8 mouse cellular contexts compared by ENCODE assay signal in genomic region chr11:106788026-106788774, GRCm38 (mm10). TPM values are rescaled to one million over a fixed set of nuclear protein-coding genes. Genes with fewer than 3 reads are reported as not detected.
DNase-seq lines count a peak whose midpoint lies in the region; ATAC-seq and TF ChIP-seq lines count a peak whose summit lies in the region.

No protein-coding gene starts in this region.

- no peaks in the 10 kb centered on the region for H3K9me3 ChIP-seq in heart, embryonic 13.5 days
- no peaks in the 10 kb centered on the region for H3K9me3 ChIP-seq in liver, embryonic 11.5 days (ENCODE audit: control insufficient read depth, low read length)
- no peaks in the 10 kb centered on the region for H3K9me3 ChIP-seq in stomach, embryonic 15.5 days

- H3K36me3 ChIP-seq in heart, embryonic 13.5 days, result peaks cover 56% of the 10 kb centered on the region
- H3K36me3 ChIP-seq in liver, embryonic 11.5 days (ENCODE audit: control insufficient read depth, insufficient read depth, low read length), result peaks cover 31% of the 10 kb centered on the region
- peaks cover 53% of the 10 kb centered on the region for H3K36me3 ChIP-seq in myocyte (ENCODE audit: control insufficient read depth, insufficient read depth)
- peaks cover 26% of the 10 kb centered on the region for H3K36me3 ChIP-seq in stomach, embryonic 15.5 days

- peak overlapping the region; percentile 49 for H3ac ChIP-seq in myocyte (ENCODE audit: control insufficient read depth, insufficient read length)

- WGBS in heart, embryonic 13.5 days, result under 1% methylated on average over 72 of the region's 79 CpGs
- WGBS in liver, embryonic 11.5 days, result under 1% methylated on average over 79 of the region's 79 CpGs
- WGBS in stomach, embryonic 15.5 days, result under 1% methylated on average over 64 of the region's 79 CpGs

- H3K9ac ChIP-seq in heart, embryonic 13.5 days, result peak overlapping the region; percentile 99
- peak overlapping the region; percentile 100 for H3K9ac ChIP-seq in liver, embryonic 11.5 days (ENCODE audit: low read depth, low read length)
- peak overlapping the region; percentile 95 for H3K9ac ChIP-seq in stomach, embryonic 15.5 days

- no peaks in the 10 kb centered on the region for H3K27me3 ChIP-seq in heart, embryonic 13.5 days (replicated peaks)
- no peaks in the 10 kb centered on the region for H3K27me3 ChIP-seq in liver, embryonic 11.5 days (replicated peaks; ENCODE audit: control insufficient read depth, insufficient read depth, low read length)
- no peaks in the 10 kb centered on the region for H3K27me3 ChIP-seq in myocyte (ENCODE audit: control insufficient read depth, insufficient read depth, insufficient read length)
- no peaks in the 10 kb centered on the region for H3K27me3 ChIP-seq in stomach, embryonic 15.5 days (replicated peaks)

- H3K27ac ChIP-seq in brown adipose tissue, adult 24 weeks (replicated peaks; ENCODE audit: low read depth, low read length), result peak overlapping the region; percentile 99
- H3K27ac ChIP-seq in heart, embryonic 13.5 days (replicated peaks), result peak overlapping the region; percentile 100
- H3K27ac ChIP-seq in liver, embryonic 11.5 days (ENCODE audit: low read depth, low read length), result peak overlapping the region; percentile 99
- peak overlapping the region; percentile 99 for H3K27ac ChIP-seq in stomach, embryonic 15.5 days

- ATAC-seq in erythroid progenitor cell, adult 5-6 weeks (replicated peaks; ENCODE audit: low FRiP score, poor library complexity, severe bottlenecking), result peak; percentile 71
- peak; percentile 82 for ATAC-seq in heart, embryonic 13.5 days (ENCODE audit: extremely low read depth, insufficient number of reproducible peaks, low FRiP score, low TSS enrichment)
- peak; percentile 77 for ATAC-seq in liver, embryonic 11.5 days (replicated peaks; ENCODE audit: low FRiP score)
- ATAC-seq in stomach, embryonic 15.5 days (ENCODE audit: insufficient read depth, low FRiP score, low read depth), result peak; percentile 80

- H3K79me2 ChIP-seq in myocyte (ENCODE audit: control insufficient read depth, insufficient read depth), result peaks cover 73% of the 10 kb centered on the region

- peak; percentile 96 for TF ChIP-seq POLR2A in myocyte (IDR thresholded peaks at IDR 0.05; ENCODE audit: insufficient read length, low read depth)

- 0 out of 2 replicates have a peak, but pooled peaks cover 3% of the 10 kb centered on the region for H3K4me1 ChIP-seq in brown adipose tissue, adult 24 weeks (ENCODE audit: control insufficient read depth, insufficient read depth, insufficient read length, low read length)
- H3K4me1 ChIP-seq in heart, embryonic 13.5 days, result peaks cover 46% of the 10 kb centered on the region
- H3K4me1 ChIP-seq in liver, embryonic 11.5 days (replicated peaks; ENCODE audit: control insufficient read depth, insufficient read depth, low read length), result peaks cover 4% of the 10 kb centered on the region; the same call in 1 of the 2 replicates
- H3K4me1 ChIP-seq in stomach, embryonic 15.5 days, result peaks cover 9% of the 10 kb centered on the region; the same call in 1 of the 2 replicates

- DNase-seq in CD8-positive naive resting alpha-beta T cell, adult 2 months (ENCODE audit: low read depth in 2 of 2, low spot score in 2 of 2), result peak; percentile 99
- DNase-seq in kidney, postnatal 10 days, result peak; percentile 100
- DNase-seq in liver, embryonic 11.5 days (ENCODE audit: low spot score), result peak; percentile 100

- H3K4me2 ChIP-seq in heart, embryonic 13.5 days, result peak overlapping the region; percentile 93
- peak overlapping the region; percentile 88 for H3K4me2 ChIP-seq in liver, embryonic 11.5 days
- H3K4me2 ChIP-seq in myocyte (ENCODE audit: low read depth), result no peak overlapping the region
- peak overlapping the region; percentile 79; the same call in 1 of the 2 replicates for H3K4me2 ChIP-seq in stomach, embryonic 15.5 days

- H3K4me3 ChIP-seq in brown adipose tissue, adult 24 weeks (ENCODE audit: insufficient read depth, low read depth, low read length), result peak overlapping the region; percentile 98
- H3K4me3 ChIP-seq in heart, embryonic 13.5 days, result peak overlapping the region; percentile 96
- H3K4me3 ChIP-seq in liver, embryonic 11.5 days (ENCODE audit: low read depth, low read length), result peak overlapping the region; percentile 94
- H3K4me3 ChIP-seq in myocyte, result peak overlapping the region; percentile 92
- peak overlapping the region; percentile 93 for H3K4me3 ChIP-seq in stomach, embryonic 15.5 days (replicated peaks)

TF ChIP-seq in myocyte, 11 proteins besides CTCF, POLR2A, EP300 and RAD21:
- TF ChIP-seq MAX (IDR thresholded peaks at IDR 0.05; ENCODE audit: low read depth), result no peak
- peak; percentile 63 for TF ChIP-seq REST (IDR thresholded peaks at IDR 0.05; ENCODE audit: insufficient read depth, insufficient read length)
- peak; percentile 99 for TF ChIP-seq POLR2AphosphoS2 (IDR thresholded peaks at IDR 0.05; ENCODE audit: insufficient read length, low read depth)
- TF ChIP-seq MYOG (IDR thresholded peaks at IDR 0.05; ENCODE audit: control insufficient read depth in 1 of 3, insufficient read depth in 1 of 3, insufficient read length in 2 of 3, low read depth in 2 of 3), result peak in 1 of 3 experiments; percentile 31
- TF ChIP-seq TCF3 (IDR thresholded peaks at IDR 0.05; ENCODE audit: insufficient read length, low read depth), result no peak
- TF ChIP-seq CEBPB (IDR thresholded peaks at IDR 0.05; ENCODE audit: insufficient read depth, poor library complexity, severe bottlenecking), result no peak
- TF ChIP-seq SRF (IDR thresholded peaks at IDR 0.05; ENCODE audit: control insufficient read depth, insufficient read length, low read depth), result no peak
- TF ChIP-seq USF1 (IDR thresholded peaks at IDR 0.05; ENCODE audit: low read depth), result no peak
- TF ChIP-seq E2F4 (IDR thresholded peaks at IDR 0.05; ENCODE audit: insufficient read depth), result peak; percentile 41
- TF ChIP-seq MYOD1 (IDR thresholded peaks at IDR 0.05; ENCODE audit: control insufficient read depth in 1 of 3, insufficient read length in 2 of 3, low read depth in 2 of 3), result peak in 1 of 3 experiments; percentile 7
- no peak for TF ChIP-seq TCF12 (IDR thresholded peaks at IDR 0.05; ENCODE audit: insufficient read depth, poor library complexity, severe bottlenecking)
TF ChIP-seq in myocyte: peak in this region for 5.

RNA-seq across cellular contexts. Expression of gene Ddx5, which starts 0.8 kb away (rescaled TPM):
- polyA plus RNA-seq in brown adipose tissue, adult 24 weeks (2012; ENCODE audit: insufficient read depth, insufficient read length, missing spikeins), result 337 and 404 TPM in 2 replicates
- total RNA-seq in erythroid progenitor cell, adult 5-6 weeks (2015; ENCODE audit: low replicate concordance), result 493 and 595 TPM in 2 replicates
- total RNA-seq in erythroid progenitor cell, adult 5-6 weeks (2017; ENCODE audit: low replicate concordance), result 692 and 836 TPM in 2 replicates
- polyA plus RNA-seq in heart, embryonic 13.5 days (2015; fragmentation: Nextera tagmentation; extraction: Ambion mirVana), result 192 and 199 TPM in 2 replicates
- 288 and 310 TPM in 2 replicates for polyA plus RNA-seq in liver, embryonic 11.5 days (2014; fragmentation: Nextera tagmentation; extraction: Ambion mirVana)
- polyA plus RNA-seq in myocyte (2012; fragmentation: generic; extraction: Trizol), result 198 TPM
- polyA plus RNA-seq in stomach, embryonic 15.5 days (2015; fragmentation: Nextera tagmentation; extraction: Ambion mirVana), result 295 and 312 TPM in 2 replicates

RNA-seq across cellular contexts. Expression of gene Cep95, which starts 0.9 kb away (rescaled TPM):
- polyA plus RNA-seq in brown adipose tissue, adult 24 weeks (2012; ENCODE audit: insufficient read depth, insufficient read length, missing spikeins), result 3.4 and 13.9 TPM in 2 replicates
- total RNA-seq in erythroid progenitor cell, adult 5-6 weeks (2015; ENCODE audit: low replicate concordance), result 60.8 and 66.3 TPM in 2 replicates
- 39.8 and 61.5 TPM in 2 replicates for total RNA-seq in erythroid progenitor cell, adult 5-6 weeks (2017; ENCODE audit: low replicate concordance)
- polyA plus RNA-seq in heart, embryonic 13.5 days (2015; fragmentation: Nextera tagmentation; extraction: Ambion mirVana), result 11.5 and 13.7 TPM in 2 replicates
- polyA plus RNA-seq in liver, embryonic 11.5 days (2014; fragmentation: Nextera tagmentation; extraction: Ambion mirVana), result 18.6 and 21.1 TPM in 2 replicates
- polyA plus RNA-seq in myocyte (2012; fragmentation: generic; extraction: Trizol), result 3.5 TPM
- 17.7 and 19.9 TPM in 2 replicates for polyA plus RNA-seq in stomach, embryonic 15.5 days (2015; fragmentation: Nextera tagmentation; extraction: Ambion mirVana)

RNA-seq across cellular contexts. Expression of gene Polg2, which starts 8.9 kb away (rescaled TPM):
- 4.6 and 5.1 TPM in 2 replicates for polyA plus RNA-seq in brown adipose tissue, adult 24 weeks (2012; ENCODE audit: insufficient read depth, insufficient read length, missing spikeins)
- 3.2 and 4.6 TPM in 2 replicates for total RNA-seq in erythroid progenitor cell, adult 5-6 weeks (2015; ENCODE audit: low replicate concordance)
- total RNA-seq in erythroid progenitor cell, adult 5-6 weeks (2017; ENCODE audit: low replicate concordance), result 1.4 and 3.9 TPM in 2 replicates
- polyA plus RNA-seq in heart, embryonic 13.5 days (2015; fragmentation: Nextera tagmentation; extraction: Ambion mirVana), result 6.1 and 6.5 TPM in 2 replicates
- polyA plus RNA-seq in liver, embryonic 11.5 days (2014; fragmentation: Nextera tagmentation; extraction: Ambion mirVana), result 9.3 and 10.9 TPM in 2 replicates
- 4.4 TPM for polyA plus RNA-seq in myocyte (2012; fragmentation: generic; extraction: Trizol)
- polyA plus RNA-seq in stomach, embryonic 15.5 days (2015; fragmentation: Nextera tagmentation; extraction: Ambion mirVana), result 9.7 and 11.1 TPM in 2 replicates

RNA-seq across cellular contexts. Expression of gene Milr1, which starts 37.2 kb away (rescaled TPM):
- polyA plus RNA-seq in brown adipose tissue, adult 24 weeks (2012; ENCODE audit: insufficient read depth, insufficient read length, missing spikeins), result 0.95 TPM in 1 of 2 replicates, not detected in the other
- 7.9 and 10.5 TPM in 2 replicates for total RNA-seq in erythroid progenitor cell, adult 5-6 weeks (2015; ENCODE audit: low replicate concordance)
- total RNA-seq in erythroid progenitor cell, adult 5-6 weeks (2017; ENCODE audit: low replicate concordance), result 9.1 and 13.4 TPM in 2 replicates
- polyA plus RNA-seq in heart, embryonic 13.5 days (2015; fragmentation: Nextera tagmentation; extraction: Ambion mirVana), result 1.5 and 1.9 TPM in 2 replicates
- 2.3 and 2.4 TPM in 2 replicates for polyA plus RNA-seq in liver, embryonic 11.5 days (2014; fragmentation: Nextera tagmentation; extraction: Ambion mirVana)
- polyA plus RNA-seq in myocyte (2012; fragmentation: generic; extraction: Trizol), result 7.7 TPM
- polyA plus RNA-seq in stomach, embryonic 15.5 days (2015; fragmentation: Nextera tagmentation; extraction: Ambion mirVana), result 2.5 and 2.7 TPM in 2 replicates

RNA-seq across cellular contexts. Expression of gene Pecam1, which starts 37.8 kb away (rescaled TPM):
- polyA plus RNA-seq in brown adipose tissue, adult 24 weeks (2012; ENCODE audit: insufficient read depth, insufficient read length, missing spikeins), result 31.7 and 54.7 TPM in 2 replicates
- 7.1 and 16.6 TPM in 2 replicates for total RNA-seq in erythroid progenitor cell, adult 5-6 weeks (2015; ENCODE audit: low replicate concordance)
- 5.5 and 7.2 TPM in 2 replicates for total RNA-seq in erythroid progenitor cell, adult 5-6 weeks (2017; ENCODE audit: low replicate concordance)
- polyA plus RNA-seq in heart, embryonic 13.5 days (2015; fragmentation: Nextera tagmentation; extraction: Ambion mirVana), result 60.7 and 61.4 TPM in 2 replicates
- 17.8 and 18.0 TPM in 2 replicates for polyA plus RNA-seq in liver, embryonic 11.5 days (2014; fragmentation: Nextera tagmentation; extraction: Ambion mirVana)
- 0.01 TPM for polyA plus RNA-seq in myocyte (2012; fragmentation: generic; extraction: Trizol)
- 44.6 and 48.5 TPM in 2 replicates for polyA plus RNA-seq in stomach, embryonic 15.5 days (2015; fragmentation: Nextera tagmentation; extraction: Ambion mirVana)

Comparison
In these comparisons a context has a peak if more than half of its experiments do, and no peak if none do; other contexts are left out.
1. Peak in every context shown above with its lines: DNase-seq, ATAC-seq, H3K4me3 ChIP-seq and H3K27ac ChIP-seq.